Mouse (Mus musculus) hindbrain, embryonic 11.5 days (tissue): ENCODE measurements around the gene Etfa. TPM values are rescaled to one million over a fixed set of nuclear protein-coding genes. Genes with fewer than 3 reads are reported as not detected.

Experiments used
- ATAC-seq: fragments of 200-750 bp; cut with Nextera tagmentation; 2 replicates; pipeline ENCODE4 v1.8.0; 2017; ENCODE audit warnings: mild to moderate bottlenecking, moderate TSS enrichment, moderate library complexity; ENCODE audit not compliant: low FRiP score
- DNase-seq: peaks from one replicate; pipeline ENCODE4 v3.0.0-alpha.2; 2015; ENCODE audit warnings: low spot score
- H3K27ac ChIP-seq: fragments of 300-500 bp; sonication (generic); 2 replicates; pipeline ENCODE4 v1.5.1; 2014; ENCODE audit warnings: mild to moderate bottlenecking, low read depth, low read length
- H3K27me3 ChIP-seq: fragments of 300-500 bp; sonication (generic); 2 replicates; pipeline ENCODE4 v1.6.1; 2014; ENCODE audit warnings: mild to moderate bottlenecking, low read length, moderate library complexity, mixed read lengths; ENCODE audit not compliant: control insufficient read depth, insufficient read depth
- H3K36me3 ChIP-seq: fragments of 300-500 bp; sonication (generic); 2 replicates; pipeline ENCODE4 v1.6.1; 2014; ENCODE audit warnings: mild to moderate bottlenecking, low read length, moderate library complexity, mixed read lengths; ENCODE audit not compliant: control insufficient read depth, insufficient read depth
- H3K4me1 ChIP-seq: fragments of 300-500 bp; sonication (generic); replicated peaks from 2 replicates; pipeline ENCODE4 v1.6.1; 2014; ENCODE audit warnings: low read length, mixed read lengths; ENCODE audit not compliant: control insufficient read depth, insufficient read depth
- H3K4me2 ChIP-seq: fragments of 300-500 bp; sonication (generic); replicated peaks from 2 replicates; pipeline ENCODE4 v1.6.1; 2014; ENCODE audit warnings: mild to moderate bottlenecking, low read depth, low read length
- H3K4me3 ChIP-seq: fragments of 300-500 bp; sonication (generic); 2 replicates; pipeline ENCODE4 v1.5.1; 2014; ENCODE audit warnings: low read depth, low read length
- H3K9ac ChIP-seq: fragments of 300-500 bp; sonication (generic); 2 replicates; pipeline ENCODE4 v1.6.1; 2014; ENCODE audit warnings: low read depth, low read length
- H3K9me3 ChIP-seq: fragments of 300-500 bp; sonication (generic); 2 replicates; pipeline ENCODE4 v1.6.1; 2016; ENCODE audit warnings: low read length; ENCODE audit not compliant: control insufficient read depth
- WGBS: fragments of 180-500 bp; shearing (Covaris S2); extraction: QIAGEN DNeasy Blood & Tissue Kit; methylation state at CpG from one replicate; pipeline ENCODE4 v1.1.7; 2014; 5-methylcytosine and 5-hydroxymethylcytosine counted together
- polyA plus RNA-seq: library from polyadenylated mRNA; unstranded; fragments of >200 nt; fragmentation: Nextera tagmentation; extraction: Ambion mirVana; gene quantifications from 2 replicates; pipeline ENCODE4 v1.2.1, GENCODE M21; 2014

The Etfa gene
- polyA plus RNA-seq, 1 experiment from 2014 or later: 131 TPM

GRCm38 (mm10) chr9:55423451-55424424 is 88.3 kb downstream of the Etfa start:
- DNase-seq (no peak), ATAC-seq (no peak)
- H3K4me3 ChIP-seq: no peak overlapping the region
- H3K27ac ChIP-seq: no peak overlapping the region
- no peak overlapping the region for H3K9ac ChIP-seq
- H3K4me2 ChIP-seq: no peak overlapping the region
- H3K27me3 ChIP-seq: no peaks in the 10 kb centered on the region
- no peaks in the 10 kb centered on the region for H3K36me3 ChIP-seq
- H3K4me1 ChIP-seq: peaks cover 2% of the 10 kb centered on the region; the same call in 1 of the 2 replicates
- H3K9me3 ChIP-seq: no peaks in the 10 kb centered on the region
- WGBS: 78% methylated on average over 14 of the region's 14 CpGs

- Histone ChIP-seq H3K36me3 (no peaks in the 10 kb centered on the region), H3K27ac (no peak overlapping the region), H3K9ac (no peak overlapping the region), H3K9me3 (no peaks in the 10 kb centered on the region), H3K4me1 (peaks cover 2% of the 10 kb centered on the region; the same call in 1 of the 2 replicates), H3K4me3 (no peak overlapping the region), H3K27me3 (no peaks in the 10 kb centered on the region), H3K4me2 (no peak overlapping the region)
- ATAC-seq (no peak), DNase-seq (no peak)
- 91% methylated on average over 3 of the region's 3 CpGs for whole genome bisulfite sequencing
Measured at GRCm38 (mm10) chr9:55421786-55422185, 90.3 kb downstream of the Etfa start.

GRCm38 (mm10) chr9:55411154-55411553 is 100.9 kb downstream of the Etfa start:
- Histone ChIP-seq H3K4me2 (no peak overlapping the region), H3K4me1 (no peaks in the 10 kb centered on the region; the same call in 1 of the 2 replicates), H3K9ac (no peak overlapping the region), H3K27ac (no peak overlapping the region), H3K9me3 (no peaks in the 10 kb centered on the region), H3K4me3 (no peak overlapping the region), H3K27me3 (no peaks in the 10 kb centered on the region), H3K36me3 (no peaks in the 10 kb centered on the region)
- DNase-seq: no peak
- 49% methylated on average over 6 of the region's 6 CpGs for WGBS
- ATAC-seq: no peak

- H3K27me3 ChIP-seq: no peaks in the 10 kb centered on the region
- 71% methylated on average over 6 of the region's 6 CpGs for WGBS
- no peak overlapping the region for H3K4me3 ChIP-seq
- no peak for DNase-seq
- no peak overlapping the region for H3K9ac ChIP-seq
- H3K9me3 ChIP-seq: no peaks in the 10 kb centered on the region
- H3K4me1 ChIP-seq: no peaks in the 10 kb centered on the region; the same call in 1 of the 2 replicates
- no peak overlapping the region for H3K4me2 ChIP-seq
- H3K36me3 ChIP-seq: no peaks in the 10 kb centered on the region
- no peak for ATAC-seq
- H3K27ac ChIP-seq: no peak overlapping the region
Measured at GRCm38 (mm10) chr9:55410430-55410829, 101.6 kb downstream of the Etfa start.

- Histone ChIP-seq H3K4me2 (no peak overlapping the region), H3K9me3 (no peaks in the 10 kb centered on the region), H3K27ac (no peak overlapping the region), H3K4me3 (no peak overlapping the region), H3K9ac (no peak overlapping the region), H3K36me3 (no peaks in the 10 kb centered on the region), H3K4me1 (no peaks in the 10 kb centered on the region; the same call in 1 of the 2 replicates), H3K27me3 (no peaks in the 10 kb centered on the region)
- DNase-seq (no peak), ATAC-seq (no peak)
- 57% methylated on average over 3 of the region's 3 CpGs for WGBS
Measured at GRCm38 (mm10) chr9:55409833-55410232, 102.2 kb downstream of the Etfa start.

GRCm38 (mm10) chr9:55408851-55409250 is 103.2 kb downstream of the Etfa start:
- DNase-seq (peak; percentile 41), ATAC-seq (no peak)
- H3K4me2 ChIP-seq: no peak overlapping the region
- no peak overlapping the region for H3K4me3 ChIP-seq
- no peak overlapping the region for H3K27ac ChIP-seq
- no peaks in the 10 kb centered on the region for H3K36me3 ChIP-seq
- no peak overlapping the region for H3K9ac ChIP-seq
- no peaks in the 10 kb centered on the region for H3K9me3 ChIP-seq
- no peaks in the 10 kb centered on the region; the same call in 1 of the 2 replicates for H3K4me1 ChIP-seq
- no peaks in the 10 kb centered on the region for H3K27me3 ChIP-seq
- 31% methylated on average over 4 of the region's 4 CpGs for WGBS

- Histone ChIP-seq H3K9me3 (no peaks in the 10 kb centered on the region), H3K27me3 (no peaks in the 10 kb centered on the region), H3K9ac (no peak overlapping the region), H3K4me2 (no peak overlapping the region), H3K36me3 (no peaks in the 10 kb centered on the region), H3K4me1 (no peaks in the 10 kb centered on the region; the same call in 1 of the 2 replicates), H3K4me3 (no peak overlapping the region), H3K27ac (no peak overlapping the region)
- no peak for DNase-seq
- ATAC-seq: no peak
- 58% methylated on average over 2 of the region's 2 CpGs for WGBS
Measured at GRCm38 (mm10) chr9:55406773-55407172, 105.3 kb downstream of the Etfa start.

- no peaks in the 10 kb centered on the region for H3K36me3 ChIP-seq
- no peak overlapping the region for H3K27ac ChIP-seq
- H3K27me3 ChIP-seq: no peaks in the 10 kb centered on the region
- H3K4me1 ChIP-seq: no peaks in the 10 kb centered on the region; the same call in 1 of the 2 replicates
- no peak overlapping the region for H3K9ac ChIP-seq
- no peak for ATAC-seq
- no peak overlapping the region for H3K4me3 ChIP-seq
- WGBS: 70% methylated on average over 6 of the region's 6 CpGs
- DNase-seq: no peak
- H3K9me3 ChIP-seq: no peaks in the 10 kb centered on the region
- H3K4me2 ChIP-seq: no peak overlapping the region
Measured at GRCm38 (mm10) chr9:55404976-55405702, 106.9 kb downstream of the Etfa start.
